Mouse (Mus musculus) heart, adult 2 months (tissue): Measurements from ENCODE around the gene Crip2.

Experiments
- CTCF ChIP-seq: fragments of 200-600 bp; IDR thresholded peaks from 2 replicates; pipeline ENCODE4 v1.8.1; 2022; ENCODE audit warnings: antibody characterized with exemption, mild to moderate bottlenecking, moderate library complexity
- POLR2A ChIP-seq: fragments of 200-500 bp; IDR thresholded peaks from 2 replicates; pipeline ENCODE4 v1.6.1; 2011; ENCODE audit warnings: mild to moderate bottlenecking, low read depth, low read length, control low read depth; ENCODE audit not compliant: insufficient read depth

- no peak for TF ChIP-seq CTCF
- TF ChIP-seq POLR2A = no peak
Measured at GRCm38 (mm10) chr12:113099470-113100237, 40.4 kb upstream of the Crip2 start.
